Mouse (Mus musculus): ENCODE data around the gene Ruvbl2.
A peak's percentile ranks its signal among the peaks of the same experiment; 100 is the strongest.

Gene Ruvbl2

GRCm38 (mm10) chr7:45461781-45462180, 23.9 kb upstream of the Ruvbl2 start:
- DNase-seq (ENCODE audit: inconsistent age in 2 of 2, low spot score in 1 of 2): no peak

GRCm38 (mm10) chr7:45461326-45461725, 23.4 kb upstream of the Ruvbl2 start:
- peak; percentile 45 to 71 for DNase-seq (ENCODE audit: inconsistent age in 2 of 2, low spot score in 1 of 2)

GRCm38 (mm10) chr7:45460860-45461314, 23.0 kb upstream of the Ruvbl2 start:
- peak; percentile 89 to 95 for DNase-seq (ENCODE audit: inconsistent age in 2 of 2, low spot score in 1 of 2)

- DNase-seq (ENCODE audit: inconsistent age in 2 of 2, low spot score in 1 of 2): no peak
Measured at GRCm38 (mm10) chr7:45460377-45460776, 22.5 kb upstream of the Ruvbl2 start.

GRCm38 (mm10) chr7:45459564-45460140, 21.8 kb upstream of the Ruvbl2 start, which contains the start of gene Ftl1:
Gene Ftl1 (minus strand): TSS chr7:45459884.
- peak; percentile 98 to 99 for DNase-seq (ENCODE audit: inconsistent age in 2 of 2, low spot score in 1 of 2)

- DNase-seq (ENCODE audit: inconsistent age in 2 of 2, low spot score in 1 of 2): peak; percentile 77 to 90
Measured at GRCm38 (mm10) chr7:45458748-45459563, 21.1 kb upstream of the Ruvbl2 start.

- peak in 1 of 2 experiments; percentile 74 for DNase-seq (ENCODE audit: inconsistent age in 2 of 2, low spot score in 1 of 2)
Measured at GRCm38 (mm10) chr7:45457204-45458060, 19.5 kb upstream of the Ruvbl2 start.

- peak; percentile 42 to 69 for DNase-seq (ENCODE audit: inconsistent age in 2 of 2, low spot score in 1 of 2)
Measured at GRCm38 (mm10) chr7:45456721-45457203, 18.9 kb upstream of the Ruvbl2 start.

GRCm38 (mm10) chr7:45455932-45456696, 18.2 kb upstream of the Ruvbl2 start:
- DNase-seq (ENCODE audit: inconsistent age in 2 of 2, low spot score in 1 of 2): peak in 1 of 2 experiments; percentile 44

GRCm38 (mm10) chr7:45454971-45455370, 17.1 kb upstream of the Ruvbl2 start:
- DNase-seq (ENCODE audit: inconsistent age in 2 of 2, low spot score in 1 of 2): no peak

GRCm38 (mm10) chr7:45451344-45451982, 13.6 kb upstream of the Ruvbl2 start:
- peak; percentile 81 to 94 for DNase-seq (ENCODE audit: inconsistent age in 2 of 2, low spot score in 1 of 2)

GRCm38 (mm10) chr7:45449974-45450373, 12.1 kb upstream of the Ruvbl2 start:
- DNase-seq (ENCODE audit: inconsistent age in 2 of 2, low spot score in 1 of 2): no peak

GRCm38 (mm10) chr7:45447325-45447990, 9.6 kb upstream of the Ruvbl2 start:
- peak; percentile 35 to 76 for DNase-seq (ENCODE audit: inconsistent age in 2 of 2, low spot score in 1 of 2)

- no peak for DNase-seq (ENCODE audit: inconsistent age in 2 of 2, low spot score in 1 of 2)
Measured at GRCm38 (mm10) chr7:45446589-45446988, 8.7 kb upstream of the Ruvbl2 start.

GRCm38 (mm10) chr7:45443526-45444420, 5.9 kb upstream of the Ruvbl2 start:
- peak; percentile 52 to 74 for DNase-seq (ENCODE audit: inconsistent age in 2 of 2, low spot score in 1 of 2)

GRCm38 (mm10) chr7:45437046-45437445, 850 bp downstream of the Ruvbl2 start:
- DNase-seq (ENCODE audit: inconsistent age in 2 of 2, low spot score in 1 of 2): no peak

- DNase-seq (ENCODE audit: inconsistent age in 2 of 2, low spot score in 1 of 2): no peak
Measured at GRCm38 (mm10) chr7:45436444-45436843, 1.5 kb downstream of the Ruvbl2 start.

GRCm38 (mm10) chr7:45435038-45435437, 2.9 kb downstream of the Ruvbl2 start:
- no peak for DNase-seq (ENCODE audit: inconsistent age in 2 of 2, low spot score in 1 of 2)

Measured in adrenal gland, adult (tissue).